Mouse (Mus musculus) ovary, postnatal 10 days (tissue): Measurements from ENCODE around the gene Magi2.

Source experiments
- DNase-seq: peaks from one replicate; pipeline ENCODE4 v3.0.0; 2022; ENCODE audit warnings: low spot score

Magi2 gene

DNA sequence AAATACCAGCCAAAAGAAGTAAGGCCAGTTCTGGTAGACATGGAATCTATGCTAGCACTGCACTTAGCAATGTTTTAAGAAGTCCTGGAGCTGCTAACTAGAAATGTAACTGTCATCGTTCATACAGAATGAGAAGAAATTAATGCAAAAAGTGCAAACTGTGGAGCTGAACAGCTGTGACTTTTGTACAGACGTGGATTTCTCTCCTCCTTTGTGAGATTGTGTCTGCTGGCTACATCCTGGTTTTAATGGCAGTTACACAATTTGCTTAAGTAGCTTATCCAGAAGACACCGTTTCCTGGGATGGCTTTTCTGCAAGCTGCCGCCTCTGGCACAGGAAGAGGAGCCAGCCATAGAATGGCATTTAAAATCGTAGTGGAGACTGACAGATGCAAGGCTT lies 1136.4 kb downstream of the Magi2 start:
- DNase-seq: no peak

DNA sequence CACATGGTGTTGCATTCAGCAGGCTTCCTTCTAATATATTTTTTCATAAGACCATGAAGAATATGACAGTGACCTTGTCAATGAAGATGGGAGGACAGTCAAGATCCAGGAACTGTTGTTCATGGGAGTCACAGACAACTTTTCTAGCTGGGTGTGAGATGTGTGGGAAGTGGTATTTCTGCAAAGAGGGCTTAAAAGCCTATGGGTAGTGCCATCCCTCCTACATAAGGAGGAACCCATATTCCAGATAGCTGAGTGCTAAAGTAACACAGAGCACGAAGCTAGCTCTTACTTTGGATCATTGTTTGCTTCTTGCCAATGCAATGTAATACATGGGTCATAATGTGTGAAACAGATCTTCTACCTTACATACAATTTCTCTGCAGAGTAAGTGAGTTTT lies 1146.8 kb downstream of the Magi2 start:
- no peak for DNase-seq

- DNase-seq: no peak
These were observed 1151.4 kb downstream of the Magi2 start for GRCm38 (mm10) chr5:20378071-20378800.

DNA sequence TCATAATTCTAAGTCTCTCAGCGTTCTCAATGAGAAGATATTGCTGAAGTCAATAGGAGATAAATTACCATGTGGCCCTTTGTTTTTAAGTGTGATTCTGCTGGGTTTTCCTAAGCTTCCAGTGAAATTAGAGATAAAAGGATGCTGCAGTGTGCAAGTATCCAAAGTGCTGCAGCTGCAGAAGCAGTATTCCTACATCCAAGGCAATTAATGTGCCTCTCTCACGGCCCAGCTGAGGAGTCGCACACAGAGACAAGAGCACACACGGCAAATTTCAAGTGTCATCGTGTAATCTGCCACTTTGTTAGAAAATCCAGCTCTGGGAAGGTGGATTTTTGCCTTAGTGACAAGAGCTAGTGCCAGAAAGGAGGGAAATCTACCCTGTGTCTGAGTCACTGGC lies 1177.7 kb downstream of the Magi2 start:
- no peak for DNase-seq

- no peak for DNase-seq
These were observed 1179.8 kb downstream of the Magi2 start for GRCm38 (mm10) chr5:20406626-20407025.

GRCm38 (mm10) chr5:20415320-20415719 lies 1188.5 kb downstream of the Magi2 start:
- no peak for DNase-seq

DNA sequence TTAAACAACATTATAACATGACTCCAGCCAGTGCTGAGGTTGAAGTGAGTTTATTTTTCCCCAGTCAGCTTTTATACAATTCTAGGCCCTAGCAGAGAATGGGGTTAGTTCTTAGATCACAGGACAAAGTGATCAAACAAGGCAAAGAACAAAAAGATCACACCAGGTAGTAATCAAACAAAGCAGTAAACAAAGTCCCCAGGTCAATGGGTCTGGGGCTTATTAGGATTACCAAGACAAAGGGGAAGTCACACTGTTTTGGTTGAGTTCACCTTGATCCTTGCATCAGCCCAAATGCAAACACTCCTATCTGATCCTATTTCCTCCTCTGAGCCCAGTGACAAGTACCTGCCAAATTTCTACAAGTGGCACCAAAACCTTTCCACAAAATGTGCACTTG lies 1190.5 kb downstream of the Magi2 start:
- DNase-seq: no peak

DNA sequence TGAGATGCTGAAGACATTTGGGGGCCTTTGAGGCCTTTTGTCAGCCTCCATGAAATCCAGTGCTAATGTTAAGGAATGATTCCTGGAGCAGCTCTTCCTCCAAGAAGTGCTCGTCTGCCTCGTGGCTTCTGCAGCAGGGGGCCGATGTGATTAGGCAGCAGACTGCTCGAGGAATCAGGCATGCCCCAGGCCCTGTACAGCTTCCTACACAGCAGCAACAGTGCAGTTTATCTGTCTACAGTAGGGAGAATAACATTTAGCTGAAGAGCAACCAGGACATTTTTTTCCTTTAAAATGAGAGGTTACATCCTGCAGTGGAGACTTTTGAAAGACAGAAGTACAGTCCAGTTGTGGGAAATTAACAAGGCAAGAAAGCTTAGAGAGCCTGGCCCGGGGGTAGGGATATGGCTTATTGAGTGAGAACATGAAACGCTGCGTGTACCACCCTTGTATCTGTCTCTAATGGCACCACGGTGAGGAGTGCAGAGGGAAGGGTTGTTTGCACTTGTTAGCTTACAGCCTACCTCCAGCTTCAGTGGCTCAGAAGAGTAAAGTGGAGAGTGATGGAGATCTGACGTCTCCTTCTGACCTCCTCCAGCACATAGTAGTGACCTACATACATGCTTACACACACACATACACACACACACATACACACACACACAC lies 1205.4 kb downstream of the Magi2 start:
- no peak for DNase-seq

- no peak for DNase-seq
These were observed 1219.8 kb downstream of the Magi2 start for GRCm38 (mm10) chr5:20446471-20447174.

- DNase-seq: no peak
These were observed 1229.3 kb downstream of the Magi2 start for GRCm38 (mm10) chr5:20456106-20456505.

DNA sequence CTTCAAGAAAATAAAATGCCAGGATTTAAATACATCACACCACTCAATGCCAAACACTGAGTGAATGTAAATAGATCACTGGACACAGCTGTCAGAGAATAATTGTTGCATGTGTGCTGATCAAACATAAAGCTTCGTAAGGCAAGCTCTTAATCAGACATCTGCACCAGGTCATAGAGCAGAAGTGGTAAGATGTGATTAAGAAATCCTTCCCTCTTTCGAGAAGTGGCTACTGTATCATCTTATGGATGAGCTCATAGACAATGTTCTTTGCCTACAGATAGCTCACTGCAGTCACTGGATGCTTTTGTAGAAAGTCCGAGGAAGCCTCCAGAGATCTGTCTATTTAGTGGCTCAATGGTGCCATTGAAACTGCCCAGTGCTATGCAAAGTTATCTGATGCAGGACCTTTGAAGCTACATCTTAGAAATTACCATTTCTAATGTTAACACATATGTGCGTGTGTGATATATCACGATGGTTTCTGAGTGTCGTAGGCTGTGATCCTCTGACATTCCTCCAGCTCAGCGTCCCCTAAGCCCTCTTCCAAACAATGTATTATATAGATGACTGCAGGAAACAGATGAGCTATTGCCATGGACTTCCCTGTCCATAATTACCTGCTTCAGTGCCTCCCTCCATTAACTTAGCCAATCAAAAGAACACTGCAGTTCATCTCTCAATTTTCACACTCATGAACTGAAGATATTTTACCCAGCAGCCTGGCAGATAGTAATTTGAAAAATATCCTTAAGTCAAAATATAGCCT lies 1231.1 kb downstream of the Magi2 start:
- DNase-seq: no peak

GRCm38 (mm10) chr5:20461709-20462108 lies 1234.9 kb downstream of the Magi2 start:
- DNase-seq: no peak

GRCm38 (mm10) chr5:20462376-20462775 lies 1235.5 kb downstream of the Magi2 start:
- DNase-seq: no peak

- DNase-seq: no peak
These were observed 1242.9 kb downstream of the Magi2 start for GRCm38 (mm10) chr5:20469721-20470120.

DNA sequence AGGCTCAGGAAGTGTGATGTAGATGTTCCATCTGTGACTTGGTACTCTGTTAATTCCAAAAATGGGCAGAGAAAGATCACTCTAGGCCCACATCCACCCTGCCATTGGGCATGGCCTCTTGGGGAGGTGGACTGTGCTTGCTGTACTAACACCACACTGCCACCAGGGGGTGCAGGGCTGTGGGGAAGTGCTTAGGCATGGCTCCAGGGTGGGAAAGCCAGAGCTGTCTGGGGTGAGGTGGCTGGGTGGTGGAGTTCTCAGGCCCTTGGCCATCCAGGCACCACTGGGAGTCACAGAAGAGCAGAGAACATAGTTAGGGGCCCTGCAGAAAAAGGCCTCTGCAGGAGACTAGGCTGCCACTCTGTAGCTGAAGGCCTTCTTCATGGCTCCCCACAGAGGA lies 1243.6 kb downstream of the Magi2 start:
- no peak for DNase-seq

DNA sequence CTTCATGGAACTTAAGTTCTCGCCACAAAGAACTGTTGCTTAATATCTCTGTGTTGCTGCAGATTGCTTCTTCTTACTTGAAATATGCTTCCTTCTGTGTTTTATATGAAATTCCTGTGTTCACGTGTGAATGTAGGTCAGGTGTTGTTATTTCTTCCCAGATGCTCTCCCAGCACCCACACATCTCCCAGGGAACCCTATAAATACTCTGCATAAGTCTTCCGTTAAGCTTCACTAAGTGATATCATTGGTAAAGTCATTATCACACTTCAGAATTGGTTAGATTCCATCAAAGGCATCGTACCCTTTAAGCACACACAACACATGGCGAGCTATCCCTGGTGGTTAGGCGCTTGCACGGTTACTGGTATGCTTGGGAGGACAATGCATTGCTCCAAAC lies 1257.7 kb downstream of the Magi2 start:
- no peak for DNase-seq

DNA sequence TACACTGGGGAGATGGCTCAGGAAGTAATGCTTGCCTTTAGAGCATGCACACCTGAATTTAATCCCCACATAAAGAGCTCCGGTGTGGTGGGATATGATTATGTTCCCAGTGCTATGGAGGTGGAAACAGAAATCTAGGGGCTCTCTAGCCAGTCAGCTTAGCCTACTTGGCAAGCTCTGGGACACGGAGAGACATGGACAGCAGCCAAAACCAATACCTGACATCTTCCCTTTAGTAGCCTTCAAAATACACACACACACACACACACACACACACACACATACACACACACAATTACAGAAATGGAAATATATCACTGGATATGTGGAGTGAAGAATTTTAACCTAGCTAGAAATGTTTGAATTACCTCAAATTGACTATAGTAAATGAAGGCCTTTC lies 1265.1 kb downstream of the Magi2 start:
- no peak for DNase-seq

DNA sequence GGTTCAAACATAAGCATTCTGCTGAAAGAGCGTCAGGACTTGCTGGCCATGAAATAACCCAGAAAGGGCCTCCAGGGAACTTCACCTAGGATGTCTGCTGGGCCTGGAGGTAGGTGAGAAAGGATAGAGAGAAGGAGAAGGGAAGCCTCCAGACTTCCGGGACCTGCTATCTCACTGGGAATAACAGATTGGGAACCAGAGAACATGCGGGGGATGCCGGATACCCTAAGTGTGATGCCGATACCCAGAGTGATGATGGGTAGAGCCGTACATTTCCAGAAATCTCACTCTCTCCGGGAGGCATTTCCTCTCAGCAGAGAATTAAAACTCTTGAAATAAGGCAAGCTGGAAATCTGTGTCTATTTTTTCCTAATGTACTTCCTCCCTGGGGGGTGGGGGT lies 1265.8 kb downstream of the Magi2 start:
- no peak for DNase-seq

- no peak for DNase-seq
These were observed 1267.2 kb downstream of the Magi2 start for GRCm38 (mm10) chr5:20494010-20494409.

DNA sequence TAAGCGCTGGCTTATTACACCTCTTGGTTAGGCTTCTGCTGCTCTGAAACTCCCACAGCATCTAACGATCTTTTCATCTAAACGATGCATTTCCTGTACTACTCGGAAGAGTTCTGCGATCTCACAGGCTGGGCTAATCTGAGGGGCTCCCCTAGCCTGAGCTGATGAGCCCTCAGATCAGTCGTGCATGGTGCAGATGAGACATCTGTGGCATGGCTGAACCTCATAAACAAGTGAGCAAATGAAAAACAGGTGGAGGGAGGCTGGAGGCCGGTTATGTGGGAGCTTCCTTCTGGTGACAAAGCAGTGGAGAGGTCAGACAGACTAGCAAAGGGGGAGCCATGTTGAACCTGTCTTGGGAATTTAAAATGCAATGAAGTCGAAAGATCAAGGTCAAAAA lies 1270.1 kb downstream of the Magi2 start:
- DNase-seq: no peak

DNA sequence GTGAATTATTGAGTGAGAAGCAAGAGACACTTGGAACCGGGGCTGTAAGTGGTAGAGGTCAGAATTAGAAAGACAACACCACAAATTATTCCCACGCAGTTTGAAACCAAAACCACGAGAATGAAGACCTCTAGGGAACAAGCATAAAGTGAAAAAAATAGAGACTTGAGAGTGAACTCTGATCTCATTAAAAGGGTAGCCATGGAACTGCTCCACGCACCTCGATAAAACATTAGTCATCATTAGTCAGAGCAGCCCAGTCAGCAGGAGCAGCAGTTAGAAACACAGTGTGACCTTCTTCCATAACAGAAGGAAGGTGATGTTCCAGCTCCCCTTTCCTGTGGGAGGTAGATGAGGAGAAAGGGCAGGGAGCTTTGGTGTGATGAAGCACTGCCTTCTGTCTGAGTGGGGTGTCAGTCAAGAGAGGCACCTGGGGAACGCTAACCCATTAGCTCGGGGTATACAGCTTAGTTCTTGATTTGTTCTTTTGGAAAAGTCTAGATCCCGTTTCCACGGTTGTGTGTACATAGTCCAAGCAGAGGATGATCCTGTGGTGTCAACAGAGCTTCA lies 1272.3 kb downstream of the Magi2 start:
- DNase-seq: no peak

DNA sequence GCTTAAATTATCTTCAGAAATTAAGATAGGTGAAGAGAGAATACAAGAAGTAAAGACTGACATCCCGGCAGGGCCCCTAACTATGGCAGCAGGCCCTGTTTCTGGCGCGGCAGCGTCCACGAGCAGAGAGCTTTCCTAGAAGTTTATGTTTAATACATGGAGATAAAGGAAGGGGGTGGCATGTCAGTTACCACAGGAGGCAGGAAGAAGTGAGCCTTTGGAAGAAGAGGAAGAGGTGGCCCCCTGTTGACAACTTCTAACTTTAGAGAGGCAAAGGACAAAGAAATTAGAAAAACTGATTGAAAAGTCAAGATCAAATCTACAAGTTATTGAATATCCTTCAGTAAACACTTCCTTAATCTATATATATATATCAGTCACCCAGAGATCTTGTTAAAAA lies 1281.8 kb downstream of the Magi2 start:
- DNase-seq: no peak
